Mouse (Mus musculus) layer of hippocampus, postnatal 25 days (tissue): Measurements from ENCODE around the gene Tex52. TPM values are rescaled to one million over a fixed set of nuclear protein-coding genes. Genes with fewer than 3 reads are reported as not detected.

ENCODE experiments used
- DNase-seq, 2 experiments: peaks; one replicate each; pipeline ENCODE4 v3.0.0; 2022; ENCODE audit warnings: mixed read lengths in 2 of 2, low spot score in 1 of 2; ENCODE audit errors: extremely low spot score in 1 of 2
- total RNA-seq, 2 experiments: library from RNA; stranded (reverse); gene quantifications; 2 replicates each; pipeline ENCODE4 v1.2.3; 2021

Tex52 gene
- total RNA-seq, 2 experiments from 2014 or later = 0.94 to 1.2 TPM

GRCm38 (mm10) chr6:128425046-128425445, 49.8 kb downstream of the Tex52 start:
- DNase-seq = no peak

GRCm38 (mm10) chr6:128427571-128427970, 52.3 kb downstream of the Tex52 start:
- DNase-seq = no peak

- no peak for DNase-seq
These were observed 54.0 kb downstream of the Tex52 start for GRCm38 (mm10) chr6:128429300-128429699.

GRCm38 (mm10) chr6:128429826-128430225, 54.6 kb downstream of the Tex52 start:
- DNase-seq = no peak

GRCm38 (mm10) chr6:128432356-128432915, 57.2 kb downstream of the Tex52 start:
- DNase-seq = no peak

GRCm38 (mm10) chr6:128433566-128433965, 58.3 kb downstream of the Tex52 start:
- no peak for DNase-seq

Other genes starting within 250 kb of the Tex52 start
- gene Tspan9, start 231.9 kb upstream of the Tex52 start, total RNA-seq = 10 to 100 TPM; 53.6 to 64.0 TPM
- under 1 TPM; 0.79 to 0.92 TPM for gene Tead4, start 74.6 kb upstream of the Tex52 start, total RNA-seq
- gene Tulp3, start 19.6 kb upstream of the Tex52 start, total RNA-seq = 10 to 100 TPM; 21.9 to 22.9 TPM
- 10 to 100 TPM; 19.5 to 20.3 TPM for gene Rhno1, start 12.5 kb upstream of the Tex52 start, total RNA-seq
- 1 to 10 TPM; 1.6 to 2.0 TPM for gene Foxm1, start 12.5 kb upstream of the Tex52 start, total RNA-seq
- not detected for gene Gm44596, start within 50 bp of the Tex52 start, total RNA-seq
- 10 to 100 TPM; 15.6 to 18.6 TPM for gene Nrip2, start 23.8 kb downstream of the Tex52 start, total RNA-seq
- 10 to 100 TPM; 19.8 to 25.3 TPM for gene Itfg2, start 49.5 kb downstream of the Tex52 start, total RNA-seq
- 100 to 1,000 TPM; 107 to 120 TPM for gene Fkbp4, start 63.2 kb downstream of the Tex52 start, total RNA-seq
- not detected for gene Pzp, start 151.3 kb downstream of the Tex52 start, total RNA-seq
- gene A2ml1, start 206.2 kb downstream of the Tex52 start, total RNA-seq = 10 to 100 TPM; 11.1 to 14.6 TPM
- gene Klrb1a, start 248.1 kb downstream of the Tex52 start, total RNA-seq = not detected